9 mouse cellular contexts compared by ENCODE assay signal in the genomic region with DNA sequence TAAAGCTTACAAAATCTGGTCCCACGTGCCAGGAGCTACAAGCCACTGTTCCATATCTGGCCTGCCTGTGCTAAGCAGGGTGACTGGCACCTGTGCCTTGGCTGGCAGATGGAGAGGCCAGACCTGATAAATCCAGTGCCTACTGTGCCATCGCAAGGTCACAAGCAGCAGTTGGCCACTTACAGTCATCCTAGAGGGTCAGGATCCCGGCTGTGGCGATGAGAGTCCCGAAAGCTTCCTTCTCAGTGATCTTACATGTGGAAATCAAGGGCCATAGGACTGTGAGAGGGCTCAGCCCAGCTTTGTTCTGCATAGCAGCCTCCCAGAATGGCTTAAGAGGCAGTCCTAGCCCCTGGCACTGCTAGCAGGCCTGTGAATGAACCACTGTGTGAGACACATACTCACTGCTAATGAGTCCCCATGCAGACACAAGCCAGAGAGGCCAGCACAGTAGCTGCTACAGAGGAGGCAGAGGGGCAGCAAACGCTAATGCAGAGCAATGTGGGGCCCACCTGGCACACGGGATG. TPM values are rescaled to one million over a fixed set of nuclear protein-coding genes. Genes with fewer than 3 reads are reported as not detected.
DNase-seq lines count a peak whose midpoint lies in the region; ATAC-seq and TF ChIP-seq lines count a peak whose summit lies in the region.
"Had no signal": no experiment of that assay in that cellular context is flagged by ENCODE, and none has a peak within 500 bp of the region (broad histone marks: within the 10 kb centered on the region; RNA-seq: fewer than 3 reads in every experiment).

No protein-coding gene starts in this region.

- no peak for TF ChIP-seq POLR2A in lung, adult 2 months (IDR thresholded peaks at IDR 0.05; ENCODE audit: borderline replicate concordance, extremely low read depth, low read depth, low read length)

- no peak overlapping the region for H3K4me2 ChIP-seq in limb, embryonic 13.5 days (replicated peaks)
- H3K4me2 ChIP-seq in forebrain, embryonic 14.5 days (ENCODE audit: low read length) = peak overlapping the region; percentile 20; the same call in 1 of the 2 replicates
- H3K4me2 ChIP-seq: embryonic facial prominence, embryonic 13.5 days had no signal

- no peaks in the 10 kb centered on the region for H3K27me3 ChIP-seq in limb, embryonic 13.5 days
- H3K27me3 ChIP-seq in limb, embryonic 10.5 days (ENCODE audit: low read depth, poor library complexity, severe bottlenecking) = no peaks in the 10 kb centered on the region
- no peaks in the 10 kb centered on the region for H3K27me3 ChIP-seq in forebrain, embryonic 14.5 days (replicated peaks; ENCODE audit: control insufficient read depth, insufficient read depth, low read length)
- H3K27me3 ChIP-seq: embryonic facial prominence, embryonic 13.5 days had no signal

- TF ChIP-seq CTCF in lung, adult 2 months (IDR thresholded peaks at IDR 0.05; ENCODE audit: insufficient read depth, low read length) = no peak

- peaks cover 33% of the 10 kb centered on the region for H3K36me3 ChIP-seq in limb, embryonic 13.5 days
- H3K36me3 ChIP-seq in limb, embryonic 10.5 days = peaks cover 56% of the 10 kb centered on the region
- H3K36me3 ChIP-seq in forebrain, embryonic 14.5 days (ENCODE audit: control insufficient read depth, insufficient read depth, low read length) = no peaks in the 10 kb centered on the region

- H3K27ac ChIP-seq in limb, embryonic 13.5 days = 0 out of 2 replicates have a peak overlapping the region, but pooled peaks have one; percentile 28
- no peak overlapping the region for H3K27ac ChIP-seq in limb, embryonic 10.5 days
- H3K27ac ChIP-seq in forebrain, embryonic 14.5 days (ENCODE audit: low read depth, low read length) = peak overlapping the region; percentile 60
- H3K27ac ChIP-seq: embryonic facial prominence, embryonic 13.5 days had no signal

- 77% methylated on average over 7 of the region's 7 CpGs for WGBS in limb, embryonic 13.5 days
- WGBS in limb, embryonic 10.5 days = 89% methylated on average over 7 of the region's 7 CpGs
- 29% methylated on average over 7 of the region's 7 CpGs for WGBS in forebrain, embryonic 14.5 days
- 74% methylated on average over 7 of the region's 7 CpGs for WGBS in lung, adult 2 months

- peaks cover 72% of the 10 kb centered on the region for H3K4me1 ChIP-seq in limb, embryonic 13.5 days
- peaks cover 25% of the 10 kb centered on the region for H3K4me1 ChIP-seq in limb, embryonic 10.5 days
- peaks cover 18% of the 10 kb centered on the region for H3K4me1 ChIP-seq in forebrain, embryonic 14.5 days (ENCODE audit: control insufficient read depth, insufficient read depth, low read length)
- H3K4me1 ChIP-seq in lung, adult 2 months (ENCODE audit: control insufficient read depth, insufficient read depth, low read length) = no peaks in the 10 kb centered on the region

- H3K9me3 ChIP-seq in limb, embryonic 13.5 days = no peaks in the 10 kb centered on the region
- H3K9me3 ChIP-seq in limb, embryonic 10.5 days (replicated peaks) = no peaks in the 10 kb centered on the region
- no peaks in the 10 kb centered on the region for H3K9me3 ChIP-seq in forebrain, embryonic 14.5 days (replicated peaks; ENCODE audit: control insufficient read depth, low read length)
- H3K9me3 ChIP-seq: embryonic facial prominence, embryonic 13.5 days had no signal

- H3K4me3 ChIP-seq in limb, embryonic 13.5 days = no peak overlapping the region
- H3K4me3 ChIP-seq in limb, embryonic 10.5 days = no peak overlapping the region
- H3K4me3 ChIP-seq in forebrain, embryonic 14.5 days (ENCODE audit: low read depth, low read length) = no peak overlapping the region
- H3K4me3 ChIP-seq in lung, adult 2 months (replicated peaks; ENCODE audit: extremely low read depth, low read depth, low read length) = no peak overlapping the region
- H3K4me3 ChIP-seq: embryonic facial prominence, embryonic 13.5 days had no signal

- DNase-seq in limb, embryonic 10.5 days (ENCODE audit: low spot score) = no peak
- DNase-seq in forebrain, embryonic 14.5 days (ENCODE audit: low spot score) = peak; percentile 74
- peak; percentile 47 to 55 for DNase-seq in layer of hippocampus, postnatal 14 days (ENCODE audit: low spot score in 2 of 2)
- peak; percentile 77 for DNase-seq in retina, postnatal 1 day
- no peak for DNase-seq in spleen, postnatal 10 days (ENCODE audit: low spot score in 2 of 2)
- DNase-seq in lung, postnatal 10 days = no peak
- no peak for DNase-seq in lung, adult 2 months

- ATAC-seq in limb, embryonic 13.5 days (ENCODE audit: low FRiP score, low read depth) = no peak
- ATAC-seq in forebrain, embryonic 14.5 days = peak; percentile 88

- no peak overlapping the region for H3K9ac ChIP-seq in limb, embryonic 13.5 days
- H3K9ac ChIP-seq in forebrain, embryonic 14.5 days (ENCODE audit: low read length) = peak overlapping the region; percentile 32; the same call in 1 of the 2 replicates
- H3K9ac ChIP-seq: embryonic facial prominence, embryonic 13.5 days had no signal

RNA-seq across cellular contexts. Expression of a gene that starts 46.4 kb away (rescaled TPM):
- 199 and 207 TPM in 2 replicates for polyA plus RNA-seq in limb, embryonic 13.5 days (2015; fragmentation: Nextera tagmentation; extraction: Ambion mirVana)
- 80.9 and 112 TPM in 2 replicates for polyA plus RNA-seq in limb, embryonic 10.5 days (2016; fragmentation: Nextera tagmentation; extraction: Ambion mirVana)
- polyA plus RNA-seq in forebrain, embryonic 14.5 days (2014; fragmentation: Nextera tagmentation; extraction: Ambion mirVana) = 33.6 and 44.7 TPM in 2 replicates
- 10 to 100 TPM; 99.0 TPM for total RNA-seq in layer of hippocampus, postnatal 14 days (2021)
- polyA plus RNA-seq in lung, adult 2 months (2012; rRNA removed) = 29.0 and 47.7 TPM in 2 replicates

Comparison
In these comparisons a context has a peak if more than half of its experiments do, and no peak if none do; other contexts are left out.
1. DNase-seq: peak in forebrain, embryonic 14.5 days (single experiment), layer of hippocampus, postnatal 14 days (2 of 2) and retina, postnatal 1 day (single experiment); none in limb, embryonic 10.5 days (single experiment), spleen, postnatal 10 days (0 of 2), lung, postnatal 10 days (single experiment) and lung, adult 2 months (single experiment).